Mouse (Mus musculus) right cerebral cortex, adult 18-20 months (tissue): ENCODE measurements at regions not wholly inside any gene's neighbourhood (a gene's known extent, or its start where the extent isn't known, plus 50 kb on each side); places are given as distances from the start of the nearest gene placed in this dataset.

Experiments used
- DNase-seq: peaks from one replicate; pipeline ENCODE4 v3.0.0; 2022; ENCODE audit warnings: mixed read lengths

DNA sequence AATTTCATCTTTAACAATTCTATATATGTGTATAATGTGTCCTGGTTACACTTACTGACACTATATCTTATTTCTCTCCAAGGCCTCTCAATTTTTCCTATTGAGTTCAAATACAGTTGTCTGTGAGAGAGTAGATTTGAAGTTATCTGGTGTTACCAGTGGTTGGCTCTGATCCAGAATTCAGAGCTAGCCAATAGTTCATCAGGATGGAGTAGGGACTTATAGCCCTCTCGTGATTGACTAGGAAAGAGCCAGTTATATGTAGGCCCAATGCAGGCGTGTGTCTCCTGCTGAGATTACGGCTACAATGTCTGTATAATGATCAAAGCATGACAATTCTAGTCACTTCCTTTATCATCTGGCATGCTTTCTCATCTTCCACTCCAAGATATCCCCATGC lies 1241.0 kb upstream of the Zeb2 start:
- no peak for DNase-seq

DNA sequence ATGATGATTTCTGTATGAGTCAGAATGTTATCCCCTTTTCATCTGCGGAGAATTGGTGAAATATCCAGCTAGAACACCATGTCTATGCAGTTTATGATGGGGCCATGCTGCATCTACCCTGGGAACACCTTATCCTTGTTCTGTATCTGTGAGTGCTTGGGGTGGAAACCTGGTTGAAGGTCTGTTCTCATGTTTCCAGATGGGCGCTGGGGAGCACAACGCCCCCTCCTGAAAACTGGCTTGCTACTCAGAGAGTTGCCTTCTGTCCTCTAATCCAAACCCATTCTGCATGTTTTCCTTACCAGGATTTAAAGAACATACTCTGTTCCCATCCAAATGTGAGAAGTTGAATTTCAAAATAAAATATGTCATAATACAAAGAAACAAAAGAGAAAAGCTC lies 1239.5 kb upstream of the Zeb2 start:
- peak; percentile 4 for DNase-seq

DNA sequence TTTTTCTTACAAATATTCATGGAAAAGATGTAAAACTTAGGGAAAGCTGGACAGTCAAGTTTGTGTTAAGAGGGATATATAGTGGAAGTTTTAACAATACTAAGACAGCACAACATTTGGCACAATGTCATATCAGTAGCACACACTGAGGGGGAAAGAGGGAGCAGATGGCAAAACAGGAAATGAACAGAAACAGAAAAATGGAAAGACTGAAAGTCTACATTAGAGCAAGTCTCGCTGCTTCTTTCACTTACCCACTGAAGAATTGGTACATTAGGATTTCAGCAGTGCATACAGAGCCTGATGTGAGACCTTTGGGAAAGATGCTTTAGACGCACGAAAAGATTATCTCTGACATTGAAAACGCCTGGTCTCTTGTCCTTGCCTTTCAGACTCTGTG lies 1223.5 kb upstream of the Zeb2 start:
- no peak for DNase-seq

DNA sequence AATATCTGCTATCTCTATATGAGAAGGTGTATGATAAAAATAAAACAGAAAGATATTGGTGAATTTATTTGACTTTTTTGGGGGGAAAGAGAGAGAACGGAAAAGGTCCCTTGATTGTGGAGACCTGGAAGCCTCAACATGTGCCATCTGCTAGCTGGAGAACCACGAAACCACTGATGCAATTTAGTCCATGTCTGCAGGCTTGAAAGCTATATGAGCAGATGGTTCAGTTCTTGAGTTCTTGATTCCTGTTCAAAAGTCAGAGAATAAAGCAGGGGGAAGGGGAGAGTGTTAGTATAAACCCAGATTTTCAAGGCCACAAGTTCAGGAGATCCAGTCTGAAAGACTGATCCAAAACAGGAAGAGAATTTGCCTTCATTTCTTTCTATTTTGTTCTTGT lies 1199.5 kb upstream of the Zeb2 start:
- DNase-seq, result no peak

DNA sequence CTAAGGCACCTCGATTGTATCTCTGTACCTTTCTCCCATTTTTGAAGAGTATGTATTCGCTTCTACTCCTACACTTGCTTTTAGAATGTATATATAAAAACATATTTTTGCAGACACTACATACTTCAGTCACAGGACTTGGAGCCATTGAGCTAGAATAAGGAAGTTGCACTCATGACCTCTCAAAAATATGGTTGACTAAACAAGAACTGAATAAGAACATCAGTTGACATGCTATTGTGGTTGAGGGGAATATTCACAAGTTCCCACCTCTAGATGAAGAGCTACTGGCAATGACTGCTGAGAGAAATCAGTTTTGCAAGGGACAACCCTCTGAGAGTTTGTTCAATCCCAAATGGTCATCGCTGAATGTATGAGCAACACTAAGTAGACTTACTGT lies 1198.0 kb upstream of the Zeb2 start:
- DNase-seq, result no peak

DNA sequence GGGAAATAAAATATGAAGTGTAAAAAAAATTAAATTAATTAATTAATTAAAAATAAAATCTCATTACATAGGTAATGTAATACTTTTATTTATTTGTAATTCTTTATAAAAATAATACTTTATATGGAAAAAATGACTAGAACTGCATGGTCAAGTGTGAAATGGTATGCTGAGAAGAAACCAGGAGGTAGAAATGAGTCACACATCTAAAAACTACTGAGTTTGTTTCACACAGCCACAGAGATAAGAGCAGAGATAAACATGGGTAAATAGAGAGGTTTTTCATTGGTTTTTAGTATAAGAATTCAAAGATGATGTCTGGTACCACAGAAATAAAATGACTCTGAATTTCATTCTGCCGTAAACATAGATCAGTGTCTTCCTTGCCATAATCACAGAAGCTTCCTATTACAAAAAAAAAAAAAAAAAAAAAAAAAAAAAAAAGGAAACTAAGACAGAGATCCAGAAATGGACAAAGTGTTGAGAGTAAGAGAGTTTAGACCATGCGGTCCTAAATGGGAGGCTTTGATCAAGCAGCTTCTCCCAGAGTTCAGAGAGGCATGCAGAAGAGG lies 1190.5 kb upstream of the Zeb2 start:
- no peak for DNase-seq

DNA sequence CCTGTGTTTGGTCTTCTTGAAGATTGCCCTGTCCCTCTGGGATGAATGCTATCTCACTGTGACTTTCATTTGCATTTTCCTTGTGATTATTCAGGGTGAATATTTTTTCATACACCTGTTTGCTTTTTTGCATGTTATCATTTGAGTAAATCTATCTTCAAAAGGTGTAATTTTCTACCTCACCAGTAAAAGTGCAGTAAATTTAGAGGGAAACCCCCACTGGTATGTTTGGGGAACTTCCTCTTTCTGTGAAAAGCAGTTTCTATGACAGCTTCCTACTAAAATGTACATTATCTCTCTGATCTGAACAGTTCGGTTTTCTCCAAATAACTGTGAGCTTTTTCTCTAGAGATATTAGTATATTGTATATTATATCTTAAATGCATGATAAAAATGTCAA lies 1185.4 kb upstream of the Zeb2 start:
- DNase-seq, result no peak

DNA sequence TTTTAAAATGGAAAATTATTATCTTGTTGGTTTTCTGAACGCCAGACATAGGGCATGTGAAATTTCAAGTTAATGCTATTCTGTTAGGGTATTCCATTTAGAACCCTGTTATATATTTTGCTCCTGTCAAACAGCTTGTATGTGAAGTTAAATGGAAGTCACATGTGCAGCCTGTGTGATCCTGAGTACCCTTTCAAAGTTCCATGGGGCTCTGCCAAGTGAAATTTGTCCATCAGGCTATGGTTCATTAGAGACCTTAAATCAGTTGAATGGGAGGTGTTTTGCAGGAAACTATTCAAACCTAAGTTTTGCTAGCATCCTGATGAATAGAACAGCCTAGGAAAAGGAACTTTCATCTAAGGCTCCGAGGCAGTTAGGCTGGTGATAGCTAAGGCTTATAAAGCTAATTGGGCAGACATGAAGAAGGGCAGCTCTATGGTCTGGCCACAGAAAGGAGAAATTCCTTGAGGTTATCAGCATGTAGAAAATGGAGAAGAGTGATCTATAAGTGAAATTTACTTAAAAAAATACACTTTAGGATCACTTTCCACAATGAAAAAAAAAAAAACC lies 1180.2 kb upstream of the Zeb2 start:
- DNase-seq, result no peak

DNA sequence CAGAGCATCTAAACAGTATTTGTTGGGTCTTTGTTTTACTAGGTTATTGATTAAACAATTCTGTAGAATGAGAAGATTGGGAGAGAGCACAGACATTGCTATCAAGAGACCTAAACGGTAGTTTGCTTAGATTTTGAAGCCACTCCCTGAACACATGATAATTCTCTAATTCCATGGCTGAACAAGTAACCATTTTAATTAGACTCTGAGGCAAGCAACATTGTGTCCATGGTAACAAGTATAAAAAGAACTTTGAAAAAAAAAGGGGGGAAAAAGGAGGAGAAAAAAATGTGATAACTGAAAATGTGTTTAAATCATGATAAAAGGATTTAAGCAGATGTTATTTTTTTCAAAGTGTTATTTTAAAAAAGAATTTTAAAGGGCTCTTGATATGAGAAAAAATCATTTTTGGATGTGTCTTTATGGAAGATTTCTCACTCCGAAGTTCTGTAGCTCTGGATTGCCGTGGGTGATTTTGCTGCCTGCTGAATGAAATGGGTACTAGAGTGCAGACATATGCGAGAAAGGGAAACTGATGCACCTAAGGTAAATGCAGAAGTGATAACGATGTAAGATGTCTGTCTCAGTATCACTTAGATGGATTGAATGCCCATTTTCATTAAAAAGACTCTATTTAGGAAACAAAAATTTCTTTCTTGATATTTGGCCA lies 1166.9 kb upstream of the Zeb2 start:
- DNase-seq, result peak; percentile 5

DNA sequence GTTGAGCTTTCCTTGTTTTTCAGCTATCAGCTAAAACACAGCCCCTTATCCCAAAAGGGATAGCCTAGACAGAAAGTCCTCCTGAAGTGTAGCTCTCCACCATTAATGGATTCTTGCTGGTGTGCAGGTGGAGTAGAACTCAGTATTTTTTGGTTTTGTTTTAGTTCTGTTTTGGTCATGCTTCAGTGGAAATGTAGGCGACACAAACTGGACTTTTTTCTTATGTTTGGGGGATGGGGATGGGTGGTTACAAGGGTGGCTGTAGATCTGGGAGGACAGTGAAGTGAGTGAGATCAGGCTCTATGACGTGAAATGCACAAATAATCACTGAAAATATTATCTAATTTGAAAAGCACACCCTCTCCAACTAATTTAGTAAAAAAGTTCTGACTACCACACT lies 1163.6 kb upstream of the Zeb2 start:
- DNase-seq, result no peak

DNA sequence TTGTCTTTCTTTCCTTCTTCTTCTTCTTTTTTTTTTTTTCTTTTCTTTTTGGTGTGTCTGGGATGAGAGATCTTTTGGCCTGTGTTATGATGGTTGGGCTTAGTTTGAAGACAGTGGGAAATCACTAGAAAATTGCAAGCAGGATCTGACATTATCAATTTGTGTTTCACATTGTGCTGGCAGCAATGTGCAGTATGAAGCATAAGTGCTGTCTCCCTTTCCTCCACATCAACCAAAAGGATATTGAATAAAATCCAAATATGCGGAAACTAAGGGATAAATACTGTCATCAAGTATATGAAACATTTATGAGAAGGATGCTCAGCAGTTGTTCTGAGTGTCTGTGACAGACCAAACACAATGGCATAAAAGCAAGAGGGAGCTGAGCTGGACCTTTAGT lies 1144.4 kb upstream of the Zeb2 start:
- DNase-seq, result no peak

DNA sequence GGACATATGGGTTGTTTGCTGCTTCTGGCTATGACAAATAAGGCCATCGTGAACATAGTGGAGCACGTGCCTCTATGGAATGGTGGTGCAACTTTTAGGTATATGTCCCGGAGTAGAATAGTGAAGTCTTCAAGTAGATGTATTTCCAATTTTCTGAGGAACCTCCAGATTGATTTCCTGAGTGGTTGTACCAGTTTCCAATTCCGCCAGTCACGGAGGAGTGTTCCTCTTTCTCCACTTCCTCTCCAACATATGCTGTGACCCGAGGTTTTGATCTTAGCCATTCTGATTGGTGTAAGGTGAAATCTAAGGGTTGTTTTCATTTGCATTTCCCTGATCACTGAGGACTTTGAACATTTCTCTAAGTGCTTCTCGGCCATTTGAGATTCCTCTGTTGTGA lies 1134.4 kb upstream of the Zeb2 start:
- no peak for DNase-seq

DNA sequence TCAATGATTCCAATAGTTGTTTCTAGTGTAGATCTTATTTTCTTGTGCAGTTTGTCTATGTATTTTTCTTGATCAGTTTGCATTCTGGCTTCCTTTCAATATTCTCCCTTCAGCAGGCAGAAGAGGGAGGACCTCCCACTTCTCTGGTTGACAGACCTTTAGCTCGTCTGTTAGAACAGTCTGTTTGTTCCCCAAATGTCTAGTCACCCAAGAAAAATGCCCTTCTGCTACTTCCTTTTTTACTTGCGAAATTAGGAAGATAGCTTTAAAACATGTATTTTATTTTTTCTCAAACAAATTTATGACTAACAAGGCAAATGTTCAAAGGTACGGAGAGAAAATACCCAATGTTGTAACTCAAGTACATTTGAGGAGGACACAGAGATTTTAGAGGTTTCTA lies 1128.5 kb upstream of the Zeb2 start:
- no peak for DNase-seq

DNA sequence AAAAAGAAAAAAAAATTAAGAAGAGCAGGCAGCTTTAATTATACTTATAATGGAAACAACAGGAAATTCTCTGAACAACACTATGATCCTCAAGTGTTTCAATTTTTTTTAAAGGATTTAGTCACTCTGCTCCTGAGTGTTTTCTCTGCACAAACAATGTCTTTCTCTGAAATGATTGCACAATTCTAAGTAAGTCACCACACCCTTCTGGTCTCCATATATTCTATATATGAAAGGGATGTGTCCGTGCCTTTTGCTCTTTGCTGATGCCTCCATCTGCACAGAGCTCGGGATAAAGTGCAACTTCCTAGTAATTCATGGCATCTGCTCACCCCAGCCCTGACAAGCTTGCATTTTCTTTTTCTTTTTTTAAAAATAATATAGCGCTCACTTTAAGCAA lies 1127.5 kb upstream of the Zeb2 start:
- DNase-seq, result no peak

DNA sequence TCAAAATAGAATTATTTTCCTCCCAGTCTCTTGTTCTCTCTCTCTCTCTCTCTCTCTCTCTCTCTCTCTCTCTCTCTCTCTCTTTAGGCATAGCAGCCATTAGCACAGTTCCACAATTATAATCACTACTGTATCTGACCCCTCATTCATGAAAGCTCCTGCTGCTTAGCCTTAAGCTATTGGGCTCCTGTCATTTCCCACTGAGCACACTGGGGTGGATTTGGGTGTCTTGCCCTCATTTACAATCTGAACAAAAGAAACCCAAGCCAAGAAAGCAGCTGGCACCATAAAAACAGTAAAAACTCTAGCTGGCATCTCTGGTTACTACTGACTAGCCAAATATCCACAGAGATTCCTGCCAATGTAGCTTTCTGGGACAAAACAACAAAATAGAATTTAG lies 1125.6 kb upstream of the Zeb2 start:
- DNase-seq, result no peak

DNA sequence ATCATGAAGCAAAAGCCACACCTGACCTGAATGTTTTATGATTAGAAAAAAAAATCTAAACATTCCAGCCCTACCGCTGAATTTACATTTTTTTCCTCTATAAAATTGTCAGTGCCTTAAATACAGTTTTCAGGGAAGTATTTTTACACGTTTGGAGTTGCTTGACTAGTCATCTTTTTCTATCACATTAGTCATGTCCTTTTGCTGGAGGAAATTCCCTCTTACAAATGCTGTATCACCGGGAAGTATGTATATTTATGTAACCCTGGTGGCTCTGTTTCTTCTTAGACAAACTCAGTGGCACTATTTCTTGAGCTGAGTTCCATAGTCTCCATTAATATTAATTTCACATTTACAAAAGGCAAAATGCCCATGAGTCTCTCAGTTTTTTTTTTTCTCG lies 1122.7 kb upstream of the Zeb2 start:
- DNase-seq, result no peak

DNA sequence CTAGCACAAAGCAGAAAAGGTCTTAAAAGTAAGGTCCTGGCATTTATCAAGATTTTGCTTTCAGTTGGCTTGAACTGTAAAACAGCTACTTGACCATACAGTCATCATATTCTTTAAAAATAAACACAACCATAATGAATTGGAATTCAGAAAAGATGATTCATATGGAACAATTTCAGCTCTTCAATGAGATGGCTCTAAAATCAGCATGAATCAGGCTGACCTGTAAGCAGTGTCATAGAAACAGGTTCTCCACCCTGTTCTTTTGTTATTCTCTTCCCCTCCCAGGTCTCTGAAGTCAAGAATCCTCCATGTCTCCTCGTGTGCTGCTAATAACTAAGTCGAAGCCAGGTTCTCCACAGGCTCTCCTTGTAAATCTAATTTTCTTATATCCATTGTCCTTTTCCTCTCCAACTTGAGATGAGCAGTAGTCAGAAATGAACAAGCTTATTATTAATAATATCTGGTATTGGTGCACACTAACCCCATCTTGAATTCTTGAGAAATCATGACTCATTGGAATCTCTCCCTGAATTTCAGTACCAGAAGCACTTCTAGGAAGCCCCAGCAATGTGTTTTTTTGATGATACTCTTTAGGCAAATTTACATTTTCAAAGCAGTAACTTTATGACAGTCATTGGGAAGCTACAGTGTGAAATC lies 1113.7 kb upstream of the Zeb2 start:
- DNase-seq, result no peak

DNA sequence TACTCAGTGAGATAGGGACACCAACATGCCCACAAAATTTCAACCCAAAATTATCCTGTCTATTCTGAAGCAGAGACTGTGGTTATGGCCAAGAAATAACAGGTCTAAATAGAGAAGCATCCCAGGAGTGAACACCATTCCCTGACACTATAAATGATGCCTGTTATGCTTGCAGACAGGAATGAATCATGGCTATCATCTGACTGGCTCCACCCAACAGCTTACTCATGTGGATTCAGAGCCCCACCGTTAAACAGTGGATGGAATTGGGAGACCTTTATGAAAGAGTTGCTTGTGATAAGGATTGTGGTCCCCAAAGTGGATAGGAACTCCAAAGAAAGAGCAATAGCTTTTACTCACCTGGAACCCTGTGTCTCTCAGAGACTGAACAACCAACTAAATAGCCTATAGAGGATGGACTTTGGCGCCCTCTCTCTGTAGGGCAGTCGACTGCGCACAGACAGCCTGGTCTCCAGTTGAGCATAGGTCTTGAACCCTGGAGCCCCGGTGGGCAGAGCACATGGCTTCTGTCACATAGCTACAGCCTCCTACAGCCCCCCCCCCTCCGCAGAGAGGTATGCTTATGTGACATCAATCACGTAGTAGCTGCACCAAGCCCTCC lies 1101.3 kb upstream of the Zeb2 start:
- DNase-seq, result no peak

DNA sequence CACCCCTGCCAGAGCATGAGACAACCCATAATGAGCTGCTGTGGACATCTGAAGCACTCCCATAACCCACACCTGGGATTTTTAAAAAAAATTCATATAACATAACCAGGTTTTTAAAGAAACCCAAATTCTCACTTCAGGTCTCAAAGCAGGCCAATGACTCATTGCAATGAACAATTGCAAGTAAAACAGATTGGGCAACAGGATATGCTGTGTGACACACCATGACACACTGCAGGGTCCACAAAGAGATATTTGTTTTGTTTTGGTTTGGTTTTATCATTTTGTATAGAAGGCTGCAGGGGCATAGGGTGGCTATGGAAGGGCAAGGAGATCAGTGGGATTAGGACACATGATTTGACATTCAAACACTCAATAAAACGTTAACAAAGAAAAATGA lies 1082.1 kb upstream of the Zeb2 start:
- no peak for DNase-seq

DNA sequence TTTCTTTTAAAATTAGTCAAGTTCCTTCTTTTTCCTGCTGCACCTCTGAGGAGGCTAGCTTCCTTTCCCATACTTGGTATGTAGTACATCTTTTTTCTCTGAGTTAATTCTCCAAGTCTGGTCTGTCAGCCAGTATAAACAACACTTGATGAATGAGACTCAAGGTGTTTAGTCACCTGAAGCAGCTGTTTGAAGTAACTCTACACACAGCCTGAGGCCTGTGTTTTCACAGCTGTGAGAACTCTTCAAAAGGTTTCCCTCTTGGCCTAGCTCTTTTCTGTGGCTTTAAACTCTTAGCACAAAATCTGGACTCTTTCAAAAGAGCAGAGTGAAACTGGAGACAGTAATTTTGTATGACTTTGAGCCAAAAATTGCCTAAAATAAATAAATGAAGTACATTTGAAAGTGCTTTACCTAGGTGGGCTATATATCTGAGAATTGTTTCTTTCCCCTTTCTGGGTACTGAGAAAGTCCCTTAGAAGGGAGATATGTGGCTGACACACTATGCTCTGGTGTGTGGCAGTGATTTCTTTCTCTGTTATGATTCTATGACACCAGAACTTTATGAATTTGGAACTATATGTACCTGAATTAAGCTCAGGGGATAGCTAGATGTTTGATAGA lies 1070.2 kb upstream of the Zeb2 start:
- no peak for DNase-seq

DNA sequence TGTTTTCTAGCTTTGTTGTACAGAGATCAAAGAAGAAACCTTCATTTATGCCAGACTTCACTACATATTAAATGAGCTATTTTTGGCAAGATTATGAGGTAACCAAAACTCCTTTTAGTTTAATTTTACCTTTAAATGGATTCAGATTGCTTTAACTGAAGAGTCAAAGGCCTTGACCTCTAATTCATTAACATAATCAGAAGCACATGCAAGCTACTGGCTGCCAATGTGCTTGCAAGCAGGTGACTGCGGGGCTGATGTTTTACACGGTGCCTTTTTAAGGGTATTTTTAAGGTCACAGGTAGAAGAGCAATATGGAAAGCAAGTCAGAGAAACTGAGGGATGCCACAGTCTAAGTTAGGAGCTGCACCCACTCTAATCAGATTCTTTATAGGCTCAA lies 1066.0 kb upstream of the Zeb2 start:
- DNase-seq, result no peak

DNA sequence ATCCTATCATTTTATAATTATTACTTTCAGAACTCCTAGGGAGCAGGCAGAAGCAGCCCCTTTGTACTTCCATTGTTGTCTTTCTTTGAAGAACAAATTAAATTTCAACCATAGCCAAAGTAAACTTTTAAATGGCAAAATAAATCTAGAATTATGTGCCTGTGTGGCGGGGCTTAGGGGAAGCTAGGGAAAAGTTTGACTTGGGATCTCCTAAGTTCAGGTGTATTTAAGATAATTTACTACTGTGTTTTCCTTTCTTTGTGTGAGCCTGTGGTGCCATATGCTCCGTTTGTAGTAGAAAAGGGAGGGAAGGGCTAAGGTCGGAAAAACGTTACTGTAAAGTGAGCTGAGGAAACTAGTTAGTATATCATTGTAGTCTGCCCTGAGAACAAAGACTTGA lies 1062.5 kb upstream of the Zeb2 start:
- DNase-seq, result no peak

DNA sequence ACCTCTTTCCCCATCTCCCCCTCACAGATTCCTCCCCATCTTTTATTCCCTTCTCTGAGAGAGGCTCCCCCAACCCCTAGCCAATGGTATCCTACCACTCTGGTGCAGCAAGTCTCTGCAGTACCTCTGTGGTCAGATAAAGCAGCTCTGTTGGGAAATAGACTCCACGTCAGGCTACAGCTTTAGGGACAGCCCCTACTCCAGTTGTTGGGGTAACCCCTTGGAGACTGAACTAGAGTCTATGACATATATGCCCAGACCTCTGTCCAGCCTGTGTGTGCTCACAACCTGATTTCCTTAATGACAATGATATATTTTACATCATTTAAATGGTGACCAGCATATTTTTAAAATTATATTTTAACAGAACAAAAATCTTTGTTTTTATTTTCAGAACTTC lies 1051.3 kb upstream of the Zeb2 start:
- DNase-seq, result no peak

DNA sequence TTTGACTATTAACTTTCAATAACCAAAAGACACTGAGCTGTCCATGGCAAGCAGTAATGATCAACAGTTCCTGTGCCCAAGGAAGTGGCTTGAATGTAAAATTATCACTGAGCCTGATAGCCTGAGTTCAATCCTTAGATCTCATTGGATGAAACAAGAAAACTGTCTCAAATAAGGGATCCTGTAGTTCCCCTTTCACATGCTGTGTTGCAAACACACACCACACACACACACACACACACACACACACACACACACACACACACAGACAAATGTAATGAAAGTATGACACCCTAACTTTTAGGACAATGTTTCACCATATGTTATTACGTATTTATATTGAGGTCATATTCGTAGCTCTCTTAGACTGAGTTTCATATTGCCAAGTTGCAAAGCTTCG lies 1032.7 kb upstream of the Zeb2 start:
- DNase-seq, result no peak
